Mouse (Mus musculus): ENCODE measurements around the gene Pam. TPM values are rescaled to one million over a fixed set of nuclear protein-coding genes. Genes with fewer than 3 reads are reported as not detected.

The Pam gene
- polyA plus RNA-seq, 1 experiment from 2014 or later, result 28.7 TPM

GRCm38 (mm10) chr1:97916971-97917234 is 178.5 kb downstream of the Pam start:
- no peak for ATAC-seq (ENCODE audit: low FRiP score)

GRCm38 (mm10) chr1:97916218-97916970 is 179.1 kb downstream of the Pam start:
- Histone ChIP-seq H3K27ac (peak overlapping the region; percentile 44), H3K4me3 (no peak overlapping the region), H3K9me3 (replicated peaks) (no peaks in the 10 kb centered on the region), H3K4me1 (0 out of 2 replicates have a peak, but pooled peaks cover 3% of the 10 kb centered on the region), H3K36me3 (no peaks in the 10 kb centered on the region), H3K4me2 (replicated peaks) (no peak overlapping the region), H3K9ac (no peak overlapping the region), H3K27me3 (no peaks in the 10 kb centered on the region)
- no peak for ATAC-seq (ENCODE audit: low FRiP score)
- 86% methylated on average over 12 of the region's 12 CpGs for WGBS

More at GRCm38 (mm10) chr1:97916971-97917234, 178.5 kb downstream of the Pam start:
- H3K4me1 ChIP-seq, result 0 out of 2 replicates have a peak, but pooled peaks cover 3% of the 10 kb centered on the region
- H3K27me3 ChIP-seq, result no peaks in the 10 kb centered on the region
- H3K27ac ChIP-seq, result peak overlapping the region; percentile 44
- WGBS, result 78% methylated on average over 2 of the region's 2 CpGs
- H3K36me3 ChIP-seq, result no peaks in the 10 kb centered on the region
- no peak overlapping the region for H3K4me3 ChIP-seq
- H3K4me2 ChIP-seq (replicated peaks), result no peak overlapping the region
- H3K9ac ChIP-seq, result no peak overlapping the region
- H3K9me3 ChIP-seq (replicated peaks), result no peaks in the 10 kb centered on the region

GRCm38 (mm10) chr1:97915726-97916125 is 179.7 kb downstream of the Pam start:
- Histone ChIP-seq H3K9ac (no peak overlapping the region), H3K27me3 (no peaks in the 10 kb centered on the region), H3K4me3 (no peak overlapping the region), H3K9me3 (replicated peaks) (no peaks in the 10 kb centered on the region), H3K36me3 (no peaks in the 10 kb centered on the region), H3K4me1 (0 out of 2 replicates have a peak, but pooled peaks cover 3% of the 10 kb centered on the region), H3K27ac (peak overlapping the region; percentile 23; the same call in 1 of the 2 replicates), H3K4me2 (replicated peaks) (no peak overlapping the region)
- no peak for ATAC-seq (ENCODE audit: low FRiP score)
- 87% methylated on average over 10 of the region's 10 CpGs for WGBS

- no peak overlapping the region for H3K4me2 ChIP-seq (replicated peaks)
- H3K4me3 ChIP-seq, result no peak overlapping the region
- no peaks in the 10 kb centered on the region for H3K9me3 ChIP-seq (replicated peaks)
- 91% methylated on average over 10 of the region's 10 CpGs for WGBS
- no peaks in the 10 kb centered on the region for H3K36me3 ChIP-seq
- no peak for ATAC-seq (ENCODE audit: low FRiP score)
- H3K9ac ChIP-seq, result no peak overlapping the region
- no peak overlapping the region for H3K27ac ChIP-seq
- H3K27me3 ChIP-seq, result no peaks in the 10 kb centered on the region
- no peaks in the 10 kb centered on the region for H3K4me1 ChIP-seq
Observed at GRCm38 (mm10) chr1:97910874-97911273, 184.6 kb downstream of the Pam start.

- Histone ChIP-seq H3K27me3 (no peaks in the 10 kb centered on the region), H3K4me2 (replicated peaks) (no peak overlapping the region), H3K9me3 (replicated peaks) (no peaks in the 10 kb centered on the region), H3K4me1 (no peaks in the 10 kb centered on the region), H3K36me3 (no peaks in the 10 kb centered on the region), H3K4me3 (no peak overlapping the region), H3K9ac (no peak overlapping the region), H3K27ac (no peak overlapping the region)
- 68% methylated on average over 5 of the region's 5 CpGs for WGBS
- no peak for ATAC-seq (ENCODE audit: low FRiP score)
Observed at GRCm38 (mm10) chr1:97909561-97909960, 185.9 kb downstream of the Pam start.

GRCm38 (mm10) chr1:97908736-97909135 is 186.7 kb downstream of the Pam start:
- Histone ChIP-seq H3K4me1 (no peaks in the 10 kb centered on the region), H3K36me3 (no peaks in the 10 kb centered on the region), H3K4me2 (replicated peaks) (no peak overlapping the region), H3K27me3 (no peaks in the 10 kb centered on the region), H3K9me3 (replicated peaks) (no peaks in the 10 kb centered on the region), H3K27ac (no peak overlapping the region), H3K9ac (no peak overlapping the region), H3K4me3 (no peak overlapping the region)
- WGBS, result 89% methylated on average over 4 of the region's 4 CpGs
- no peak for ATAC-seq (ENCODE audit: low FRiP score)

- H3K9me3 ChIP-seq (replicated peaks), result no peaks in the 10 kb centered on the region
- no peak for ATAC-seq (ENCODE audit: low FRiP score)
- no peak overlapping the region for H3K4me2 ChIP-seq (replicated peaks)
- H3K4me3 ChIP-seq, result no peak overlapping the region
- no peak overlapping the region for H3K27ac ChIP-seq
- 76% methylated on average over 7 of the region's 7 CpGs for WGBS
- no peak overlapping the region for H3K9ac ChIP-seq
- H3K27me3 ChIP-seq, result no peaks in the 10 kb centered on the region
- H3K36me3 ChIP-seq, result no peaks in the 10 kb centered on the region
- H3K4me1 ChIP-seq, result no peaks in the 10 kb centered on the region
Observed at GRCm38 (mm10) chr1:97903912-97904460, 191.5 kb downstream of the Pam start.

- ATAC-seq (ENCODE audit: low FRiP score), result no peak
- H3K9me3 ChIP-seq (replicated peaks), result no peaks in the 10 kb centered on the region
- no peak overlapping the region for H3K4me3 ChIP-seq
- 93% methylated on average over 7 of the region's 7 CpGs for WGBS
- no peak overlapping the region for H3K27ac ChIP-seq
- H3K36me3 ChIP-seq, result no peaks in the 10 kb centered on the region
- H3K4me2 ChIP-seq (replicated peaks), result no peak overlapping the region
- no peaks in the 10 kb centered on the region for H3K4me1 ChIP-seq
- H3K27me3 ChIP-seq, result no peaks in the 10 kb centered on the region
- no peak overlapping the region for H3K9ac ChIP-seq
Observed at GRCm38 (mm10) chr1:97902830-97903229, 192.6 kb downstream of the Pam start.

- H3K9ac ChIP-seq, result no peak overlapping the region
- H3K27me3 ChIP-seq, result no peaks in the 10 kb centered on the region
- no peak overlapping the region for H3K27ac ChIP-seq
- WGBS, result 76% methylated on average over 7 of the region's 7 CpGs
- no peaks in the 10 kb centered on the region for H3K9me3 ChIP-seq (replicated peaks)
- no peak overlapping the region for H3K4me3 ChIP-seq
- H3K4me2 ChIP-seq (replicated peaks), result no peak overlapping the region
- ATAC-seq (ENCODE audit: low FRiP score), result no peak
- H3K36me3 ChIP-seq, result no peaks in the 10 kb centered on the region
- no peaks in the 10 kb centered on the region for H3K4me1 ChIP-seq
Observed at GRCm38 (mm10) chr1:97900559-97901153, 194.8 kb downstream of the Pam start.

GRCm38 (mm10) chr1:97887511-97887910 is 207.9 kb downstream of the Pam start:
- WGBS, result 86% methylated on average over 9 of the region's 9 CpGs
- Histone ChIP-seq H3K27me3 (no peaks in the 10 kb centered on the region), H3K9me3 (replicated peaks) (no peaks in the 10 kb centered on the region), H3K27ac (no peak overlapping the region), H3K4me1 (no peaks in the 10 kb centered on the region), H3K36me3 (no peaks in the 10 kb centered on the region), H3K9ac (no peak overlapping the region), H3K4me2 (replicated peaks) (no peak overlapping the region), H3K4me3 (no peak overlapping the region)
- no peak for ATAC-seq (ENCODE audit: low FRiP score)

GRCm38 (mm10) chr1:97883498-97883897 is 211.9 kb downstream of the Pam start:
- H3K9me3 ChIP-seq (replicated peaks), result no peaks in the 10 kb centered on the region
- ATAC-seq (ENCODE audit: low FRiP score), result no peak
- H3K4me1 ChIP-seq, result no peaks in the 10 kb centered on the region
- H3K4me2 ChIP-seq (replicated peaks), result no peak overlapping the region
- H3K9ac ChIP-seq, result no peak overlapping the region
- H3K27me3 ChIP-seq, result no peaks in the 10 kb centered on the region
- H3K27ac ChIP-seq, result no peak overlapping the region
- no peak overlapping the region for H3K4me3 ChIP-seq
- 91% methylated on average over 7 of the region's 7 CpGs for WGBS
- no peaks in the 10 kb centered on the region for H3K36me3 ChIP-seq

- Histone ChIP-seq H3K4me1 (no peaks in the 10 kb centered on the region), H3K9ac (no peak overlapping the region), H3K9me3 (replicated peaks) (no peaks in the 10 kb centered on the region), H3K27me3 (no peaks in the 10 kb centered on the region), H3K4me3 (no peak overlapping the region), H3K27ac (no peak overlapping the region), H3K4me2 (replicated peaks) (no peak overlapping the region), H3K36me3 (no peaks in the 10 kb centered on the region)
- no peak for ATAC-seq (ENCODE audit: low FRiP score)
Observed at GRCm38 (mm10) chr1:97877037-97877436, 218.4 kb downstream of the Pam start.

Data from hindbrain, embryonic 12.5 days (tissue).